Mouse (Mus musculus) lung, embryonic 15.5 days (tissue): ENCODE results near the gene Gna12. TPM values are rescaled to one million over a fixed set of nuclear protein-coding genes. Genes with fewer than 3 reads are reported as not detected.

Experiments
- ATAC-seq: fragments of 200-750 bp; cut with Nextera tagmentation; 2 replicates; pipeline ENCODE4 v1.8.0; 2017; ENCODE audit warnings: moderate number of reproducible peaks, borderline replicate concordance; ENCODE audit not compliant: low FRiP score, low TSS enrichment; ENCODE audit errors: extremely low read depth
- H3K27ac ChIP-seq: fragments of 300-500 bp; sonication (generic); 2 replicates; pipeline ENCODE4 v1.5.1; 2015; ENCODE audit warnings: moderate library complexity, mild to moderate bottlenecking, inconsistent platforms
- H3K27me3 ChIP-seq: fragments of 300-500 bp; sonication (generic); 2 replicates; pipeline ENCODE4 v1.6.1; 2015; ENCODE audit warnings: inconsistent platforms
- H3K36me3 ChIP-seq: fragments of 300-500 bp; sonication (generic); 2 replicates; pipeline ENCODE4 v1.6.1; 2015; ENCODE audit warnings: inconsistent platforms
- H3K4me1 ChIP-seq: fragments of 300-500 bp; sonication (generic); 2 replicates; pipeline ENCODE4 v1.6.1; 2015; ENCODE audit warnings: inconsistent platforms
- H3K4me2 ChIP-seq: fragments of 300-500 bp; sonication (generic); 2 replicates; pipeline ENCODE4 v1.6.1; 2015; ENCODE audit warnings: inconsistent platforms, mild to moderate bottlenecking, moderate library complexity
- H3K4me3 ChIP-seq: fragments of 300-500 bp; sonication (generic); 2 replicates; pipeline ENCODE4 v1.5.1; 2015; ENCODE audit warnings: mild to moderate bottlenecking, inconsistent platforms
- H3K9ac ChIP-seq: fragments of 300-500 bp; sonication (generic); 2 replicates; pipeline ENCODE4 v1.6.1; 2015; ENCODE audit warnings: inconsistent platforms
- H3K9me3 ChIP-seq: fragments of 300-500 bp; sonication (generic); 2 replicates; pipeline ENCODE4 v1.6.1; 2016; ENCODE audit warnings: inconsistent platforms
- WGBS: fragments of 180-500 bp; shearing (Covaris S2); methylation state at CpG from one replicate; pipeline ENCODE4 v1.1.7; 2015; 5-methylcytosine and 5-hydroxymethylcytosine counted together
- polyA plus RNA-seq: library from polyadenylated mRNA; unstranded; fragments of >200 nt; fragmentation: Nextera tagmentation; extraction: Ambion mirVana; gene quantifications from 2 replicates; pipeline ENCODE4 v1.2.1, GENCODE M21; 2015

Gene Gna12
- polyA plus RNA-seq, 1 experiment from 2014 or later = 50.9 TPM

DNA sequence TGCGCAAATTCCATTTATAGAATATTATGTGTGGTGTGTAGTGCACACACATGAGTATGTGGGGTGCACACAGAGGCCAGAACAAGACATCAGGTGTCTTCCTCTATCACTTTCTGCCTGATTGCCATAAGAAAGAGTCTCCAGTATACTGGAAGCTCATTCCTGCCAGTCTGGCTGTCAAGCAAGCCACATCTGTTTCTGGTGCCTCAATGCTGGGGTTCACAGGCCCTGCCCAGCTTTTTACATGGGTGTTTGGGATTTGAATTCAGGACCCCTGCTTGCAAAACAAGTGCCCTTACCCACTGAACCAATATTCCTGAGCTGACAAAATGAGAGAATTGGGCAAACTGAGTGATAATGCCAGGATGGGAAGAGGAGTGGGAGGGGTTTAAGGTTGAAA is 4.1 kb downstream of the Gna12 start:
- no peak overlapping the region for H3K27ac ChIP-seq
- 97% methylated on average over 1 of the region's 1 CpGs for whole genome bisulfite sequencing
- peaks cover 51% of the 10 kb centered on the region for H3K4me1 ChIP-seq
- no peak overlapping the region for H3K4me3 ChIP-seq
- H3K27me3 ChIP-seq = no peaks in the 10 kb centered on the region
- H3K9me3 ChIP-seq = no peaks in the 10 kb centered on the region
- no peaks in the 10 kb centered on the region for H3K36me3 ChIP-seq
- no peak overlapping the region for H3K9ac ChIP-seq
- ATAC-seq = no peak
- no peak overlapping the region for H3K4me2 ChIP-seq

DNA sequence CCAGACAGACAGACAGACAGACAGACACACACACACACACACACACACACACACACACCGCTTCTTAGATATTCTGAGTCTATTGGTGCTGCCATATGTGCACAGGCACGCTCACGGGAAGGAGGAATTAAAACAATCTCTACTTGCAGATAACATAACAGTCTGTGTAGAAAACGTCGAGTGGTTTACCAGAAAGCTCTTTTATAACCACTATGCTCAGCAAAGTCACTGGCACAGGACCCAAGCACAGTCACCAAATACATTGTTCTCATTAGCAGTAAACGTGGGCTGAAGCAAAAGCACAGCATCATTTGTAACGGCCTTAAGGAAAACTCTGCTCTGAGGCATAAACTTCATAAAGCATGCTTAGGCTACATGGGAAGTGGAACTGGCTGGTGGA is 6.1 kb downstream of the Gna12 start:
- no peak overlapping the region for H3K27ac ChIP-seq
- no peak overlapping the region for H3K4me3 ChIP-seq
- no peaks in the 10 kb centered on the region for H3K36me3 ChIP-seq
- no peak overlapping the region for H3K4me2 ChIP-seq
- ATAC-seq = no peak
- WGBS = 74% methylated on average over 7 of the region's 7 CpGs
- no peak overlapping the region for H3K9ac ChIP-seq
- no peaks in the 10 kb centered on the region for H3K9me3 ChIP-seq
- peaks cover 65% of the 10 kb centered on the region for H3K4me1 ChIP-seq
- no peaks in the 10 kb centered on the region for H3K27me3 ChIP-seq

DNA sequence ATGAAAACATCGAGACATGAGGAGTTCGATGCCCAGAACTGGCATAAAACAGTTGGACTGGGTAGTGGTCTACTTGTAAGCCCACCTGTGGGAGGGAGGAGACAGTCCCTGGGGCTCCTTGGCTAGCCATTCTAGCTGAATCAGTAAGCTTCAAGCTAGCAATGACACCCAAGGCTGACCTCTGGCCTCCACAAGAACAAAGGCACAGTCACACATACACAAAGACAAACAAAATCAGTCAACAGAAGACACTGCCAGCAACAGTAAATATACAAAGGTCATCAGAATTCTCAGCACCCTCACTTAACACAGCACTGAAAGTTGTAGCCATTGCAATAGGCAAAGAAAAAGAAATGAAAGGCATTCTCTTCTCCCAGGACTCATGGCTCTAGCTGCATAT is 6.8 kb downstream of the Gna12 start:
- no peak overlapping the region for H3K4me2 ChIP-seq
- no peak overlapping the region for H3K4me3 ChIP-seq
- WGBS = 86% methylated on average over 2 of the region's 2 CpGs
- no peak overlapping the region for H3K9ac ChIP-seq
- no peaks in the 10 kb centered on the region for H3K27me3 ChIP-seq
- no peak for ATAC-seq
- peaks cover 65% of the 10 kb centered on the region for H3K4me1 ChIP-seq
- H3K9me3 ChIP-seq = no peaks in the 10 kb centered on the region
- no peak overlapping the region for H3K27ac ChIP-seq
- H3K36me3 ChIP-seq = no peaks in the 10 kb centered on the region

DNA sequence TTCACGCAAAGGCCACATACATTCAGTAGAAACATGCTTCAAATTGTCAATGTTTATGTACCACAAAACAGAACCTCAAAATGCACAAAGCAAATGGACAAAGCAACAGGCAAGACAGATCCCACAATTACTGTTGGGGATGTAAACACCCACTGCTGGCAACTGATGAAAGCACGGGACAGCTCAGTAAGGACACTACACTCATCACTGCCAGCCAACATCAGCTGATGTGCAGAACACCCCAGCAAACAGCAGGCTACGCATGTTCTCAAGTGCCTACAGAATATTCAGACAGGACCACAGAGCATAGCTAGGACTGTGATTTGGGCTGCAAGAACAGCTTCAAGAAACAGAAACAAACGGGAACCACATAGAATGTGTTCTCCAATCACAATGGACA is 8.3 kb downstream of the Gna12 start:
- no peak overlapping the region for H3K27ac ChIP-seq
- ATAC-seq = no peak
- H3K9me3 ChIP-seq = no peaks in the 10 kb centered on the region
- no peak overlapping the region for H3K4me2 ChIP-seq
- no peak overlapping the region for H3K4me3 ChIP-seq
- peaks cover 52% of the 10 kb centered on the region for H3K4me1 ChIP-seq
- no peaks in the 10 kb centered on the region for H3K27me3 ChIP-seq
- whole genome bisulfite sequencing = 65% methylated on average over 4 of the region's 4 CpGs
- H3K36me3 ChIP-seq = no peaks in the 10 kb centered on the region
- no peak overlapping the region for H3K9ac ChIP-seq

DNA sequence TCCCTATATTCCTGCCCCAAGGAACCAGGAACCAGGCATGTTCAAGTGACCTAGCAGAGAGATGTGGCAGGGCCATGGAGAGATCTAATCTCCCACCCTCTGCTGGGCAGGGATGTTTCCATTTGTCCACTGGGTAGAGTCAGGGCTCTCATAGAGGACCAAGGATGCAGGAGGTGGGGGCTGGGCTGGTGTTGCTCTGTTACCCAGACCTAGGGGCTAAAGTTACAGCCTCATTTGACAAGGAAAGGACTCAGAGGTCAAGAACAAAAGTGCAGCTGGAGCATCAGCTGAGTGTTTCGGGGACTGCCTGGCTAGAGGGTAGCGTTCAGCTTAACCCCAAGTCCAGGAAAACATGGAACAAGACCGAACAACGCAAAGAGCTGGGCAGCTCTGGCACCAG is 9.7 kb downstream of the Gna12 start:
- H3K27ac ChIP-seq = no peak overlapping the region
- no peaks in the 10 kb centered on the region for H3K36me3 ChIP-seq
- no peak for ATAC-seq
- H3K9ac ChIP-seq = no peak overlapping the region
- no peaks in the 10 kb centered on the region for H3K9me3 ChIP-seq
- no peak overlapping the region for H3K4me2 ChIP-seq
- H3K4me3 ChIP-seq = no peak overlapping the region
- H3K27me3 ChIP-seq = no peaks in the 10 kb centered on the region
- peaks cover 55% of the 10 kb centered on the region for H3K4me1 ChIP-seq
- 77% methylated on average over 4 of the region's 4 CpGs for WGBS

DNA sequence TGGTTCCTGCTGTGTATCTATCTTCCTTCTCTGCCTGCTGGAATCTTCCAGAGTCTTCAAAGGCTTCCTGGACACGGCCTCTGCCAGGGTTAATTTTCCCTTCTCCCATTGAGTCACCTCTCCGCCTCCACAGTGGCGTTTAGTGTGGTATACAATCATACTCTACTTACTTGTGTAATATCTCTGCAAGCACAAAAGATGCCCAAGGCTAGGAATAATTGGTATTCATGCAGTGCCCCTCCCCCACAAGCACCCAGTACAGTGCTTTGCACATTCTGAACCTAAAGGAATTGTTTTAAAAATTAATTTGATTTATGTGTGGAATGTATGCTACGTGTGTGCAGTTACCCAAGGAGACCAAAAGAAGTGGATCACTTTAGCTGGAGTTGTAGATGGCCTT is 10.6 kb downstream of the Gna12 start:
- no peak for ATAC-seq
- H3K4me1 ChIP-seq = peaks cover 63% of the 10 kb centered on the region
- 61% methylated on average over 4 of the region's 4 CpGs for WGBS

DNA sequence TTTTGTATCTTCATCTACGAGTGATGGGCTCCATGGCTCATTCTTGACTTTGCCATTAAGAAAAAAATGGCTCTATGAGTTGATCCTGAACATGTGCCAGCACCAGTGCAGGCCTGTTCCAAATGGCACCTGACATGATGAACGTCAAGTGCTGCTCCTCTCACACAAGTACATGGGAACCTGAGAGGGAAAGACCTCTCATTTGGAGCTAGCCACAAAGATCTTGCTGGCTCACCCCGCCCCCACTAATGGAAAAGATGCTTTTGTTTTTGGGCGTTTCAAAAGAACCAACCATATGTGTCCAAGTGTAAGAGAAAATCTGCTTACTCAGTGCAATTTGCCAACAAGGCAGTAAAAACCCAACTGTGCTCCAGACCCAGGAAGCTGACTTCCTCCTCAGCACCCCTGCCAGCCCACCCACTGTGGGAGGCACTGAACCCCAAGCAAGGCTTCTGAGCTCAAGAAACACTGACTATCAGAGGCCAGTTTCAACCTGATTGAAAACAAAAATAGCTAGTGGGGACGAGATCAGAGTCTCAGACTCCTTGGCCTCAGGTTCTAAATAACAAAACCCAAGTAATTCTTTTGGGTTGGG is 11.7 kb downstream of the Gna12 start:
- WGBS = 73% methylated on average over 5 of the region's 5 CpGs

More for the DNA sequence above, 10.6 kb downstream of the Gna12 start:
- Histone ChIP-seq H3K36me3 (no peaks in the 10 kb centered on the region), H3K9ac (no peak overlapping the region), H3K4me2 (no peak overlapping the region), H3K4me3 (no peak overlapping the region), H3K27ac (no peak overlapping the region), H3K9me3 (no peaks in the 10 kb centered on the region), H3K27me3 (no peaks in the 10 kb centered on the region)

DNA sequence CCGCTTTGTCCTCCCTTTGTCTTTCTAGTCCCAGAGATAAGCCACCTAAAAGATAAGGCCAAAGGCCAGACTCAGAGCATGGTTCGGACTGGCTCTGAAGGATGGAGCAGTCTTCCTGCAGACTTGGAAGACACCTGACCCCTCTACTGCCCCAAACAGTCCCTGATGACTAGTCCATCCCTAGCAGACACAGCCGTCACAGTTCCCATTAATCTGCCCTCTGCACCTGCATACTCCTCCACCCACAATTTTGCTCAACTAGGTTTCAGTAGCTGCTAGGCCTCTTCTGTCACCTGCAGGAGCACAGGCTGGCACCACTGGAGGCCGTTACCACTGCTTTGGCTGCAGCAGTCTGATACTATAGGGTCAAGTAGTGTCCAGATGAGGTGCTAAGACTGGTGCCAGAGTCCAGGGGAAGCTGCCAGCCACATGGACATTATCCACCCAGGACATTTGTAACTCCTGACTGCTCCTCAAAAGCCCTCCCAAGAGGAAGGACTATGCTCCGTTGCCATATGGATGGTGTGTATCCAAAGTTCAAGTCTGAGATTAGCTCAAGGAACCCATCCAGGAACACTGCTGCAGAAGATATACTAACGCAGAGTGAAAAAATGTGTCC is 13.2 kb downstream of the Gna12 start:
- 79% methylated on average over 6 of the region's 6 CpGs for WGBS
- ATAC-seq = no peak
- no peak overlapping the region for H3K4me3 ChIP-seq
- no peak overlapping the region for H3K4me2 ChIP-seq
- H3K27ac ChIP-seq = no peak overlapping the region
- no peaks in the 10 kb centered on the region for H3K9me3 ChIP-seq
- H3K36me3 ChIP-seq = no peaks in the 10 kb centered on the region
- H3K9ac ChIP-seq = no peak overlapping the region
- H3K4me1 ChIP-seq = peaks cover 74% of the 10 kb centered on the region
- no peaks in the 10 kb centered on the region for H3K27me3 ChIP-seq

More for the DNA sequence above, 11.7 kb downstream of the Gna12 start:
- no peak for ATAC-seq
- H3K4me1 ChIP-seq = peaks cover 73% of the 10 kb centered on the region
- no peaks in the 10 kb centered on the region for H3K36me3 ChIP-seq
- H3K4me2 ChIP-seq = no peak overlapping the region
- no peaks in the 10 kb centered on the region for H3K27me3 ChIP-seq
- H3K4me3 ChIP-seq = no peak overlapping the region
- H3K9ac ChIP-seq = no peak overlapping the region
- H3K27ac ChIP-seq = no peak overlapping the region
- H3K9me3 ChIP-seq = no peaks in the 10 kb centered on the region

DNA sequence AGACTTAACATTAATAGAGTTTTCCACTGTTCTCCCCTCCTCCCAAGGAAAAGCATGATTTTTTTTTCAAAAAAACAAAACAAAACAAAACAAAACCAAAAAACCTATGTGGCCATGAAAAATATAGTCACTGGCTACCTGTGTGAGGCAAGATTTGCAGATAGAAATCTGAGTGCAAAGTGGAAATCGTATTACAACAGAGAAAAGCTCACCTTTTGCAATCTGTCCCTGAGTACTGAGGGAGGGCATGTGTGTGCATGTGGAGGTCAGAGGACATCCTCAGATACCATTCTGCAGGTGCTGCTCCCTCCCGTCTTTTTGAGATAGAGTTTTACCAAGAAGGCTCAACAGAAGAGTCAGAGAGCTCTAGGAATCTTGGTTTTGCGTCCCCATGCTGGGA is 14.2 kb downstream of the Gna12 start:
- Histone ChIP-seq H3K27me3 (no peaks in the 10 kb centered on the region), H3K4me1 (peaks cover 74% of the 10 kb centered on the region), H3K36me3 (no peaks in the 10 kb centered on the region), H3K9ac (no peak overlapping the region), H3K4me3 (no peak overlapping the region), H3K9me3 (no peaks in the 10 kb centered on the region), H3K4me2 (no peak overlapping the region), H3K27ac (no peak overlapping the region)
- ATAC-seq = no peak
- 84% methylated on average over 3 of the region's 3 CpGs for WGBS

DNA sequence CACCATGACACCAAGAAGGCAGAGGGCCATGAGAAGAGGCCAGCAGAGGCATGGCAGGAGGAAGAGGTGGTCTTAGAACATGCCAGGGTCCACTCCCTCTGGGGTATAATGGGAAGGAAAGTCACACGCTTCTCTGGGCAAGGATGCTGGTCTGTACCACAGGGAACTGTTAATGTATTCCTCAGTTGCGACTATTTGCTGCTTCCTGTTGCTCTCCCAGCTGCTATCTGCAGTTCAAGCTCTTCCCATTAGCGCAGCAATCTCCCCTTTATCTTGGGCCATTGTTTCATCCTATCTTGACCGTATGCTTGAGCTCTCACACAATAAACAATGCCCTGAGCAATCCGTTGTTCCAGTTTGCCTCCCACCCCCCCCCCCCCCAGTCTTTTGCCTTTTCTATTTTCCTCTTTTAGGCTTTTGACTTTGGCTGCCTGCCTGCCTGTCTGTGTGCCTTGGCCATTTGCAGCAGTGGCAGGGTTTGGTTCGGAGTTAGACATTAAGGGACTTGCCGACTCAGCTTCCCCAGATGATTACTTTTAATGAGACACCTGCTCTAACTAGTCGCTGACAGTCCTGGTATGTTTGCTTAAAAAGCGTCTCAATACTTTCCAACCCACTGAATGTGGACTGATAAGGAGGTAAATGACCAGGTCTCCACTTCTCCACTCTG is 15.0 kb downstream of the Gna12 start:
- WGBS = 17% methylated on average over 9 of the region's 9 CpGs
- no peak overlapping the region for H3K9ac ChIP-seq
- H3K9me3 ChIP-seq = no peaks in the 10 kb centered on the region
- no peaks in the 10 kb centered on the region for H3K27me3 ChIP-seq
- H3K4me2 ChIP-seq = no peak overlapping the region
- ATAC-seq = 0 out of 2 replicates have a peak, but pooled peaks have one; percentile 20
- H3K4me1 ChIP-seq = peaks cover 74% of the 10 kb centered on the region
- H3K36me3 ChIP-seq = no peaks in the 10 kb centered on the region
- peak overlapping the region; percentile 56 for H3K27ac ChIP-seq
- H3K4me3 ChIP-seq = no peak overlapping the region

DNA sequence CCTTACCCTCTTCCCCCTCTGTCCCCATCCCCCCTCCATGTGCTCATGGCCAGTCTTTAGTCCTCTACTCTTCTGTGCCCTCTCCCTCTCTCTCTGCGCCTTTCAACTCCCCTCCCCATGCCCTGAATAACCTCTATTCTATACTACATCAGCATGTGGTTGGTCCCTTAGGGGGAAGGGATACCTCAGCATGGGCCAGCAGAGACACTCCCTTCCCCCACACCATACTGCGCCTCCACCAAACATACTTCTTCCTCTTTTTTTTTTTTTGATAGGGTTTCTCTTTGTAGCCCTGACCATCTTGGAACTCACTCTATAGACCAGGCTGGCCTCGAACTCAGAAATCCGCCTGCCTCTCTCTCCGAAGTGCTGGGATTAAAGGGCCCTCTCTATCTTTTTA is 15.8 kb downstream of the Gna12 start:
- no peaks in the 10 kb centered on the region for H3K27me3 ChIP-seq
- 0 out of 2 replicates have a peak overlapping the region, but pooled peaks have one; percentile 56 for H3K27ac ChIP-seq
- no peak overlapping the region for H3K9ac ChIP-seq
- H3K4me2 ChIP-seq = no peak overlapping the region
- H3K9me3 ChIP-seq = no peaks in the 10 kb centered on the region
- H3K4me3 ChIP-seq = no peak overlapping the region
- H3K36me3 ChIP-seq = no peaks in the 10 kb centered on the region
- peaks cover 72% of the 10 kb centered on the region for H3K4me1 ChIP-seq
- no peak; the same call in 1 of the 2 replicates for ATAC-seq
- 83% methylated on average over 5 of the region's 5 CpGs for WGBS

DNA sequence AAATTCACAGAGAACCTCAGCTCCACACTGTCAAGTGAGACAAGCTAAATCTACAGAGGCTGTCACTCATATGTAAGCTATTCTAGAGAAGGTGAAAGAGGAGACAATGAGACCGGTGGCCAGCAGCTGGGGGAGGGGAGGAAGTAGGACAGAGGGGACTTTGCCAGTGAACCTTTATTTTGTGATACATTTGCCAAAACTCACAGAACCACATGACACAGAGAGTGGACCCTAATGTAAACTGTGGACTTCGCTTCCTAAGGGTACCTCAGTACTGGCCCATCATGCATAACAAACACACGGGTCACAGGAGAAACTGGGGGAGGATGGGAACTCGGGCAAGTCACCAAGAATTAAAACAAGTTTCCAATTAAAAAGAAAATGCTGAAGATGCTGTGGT is 17.5 kb downstream of the Gna12 start:
- 27% methylated on average over 4 of the region's 4 CpGs for WGBS
- no peak for ATAC-seq
- peaks cover 65% of the 10 kb centered on the region for H3K4me1 ChIP-seq

More for the DNA sequence above, 17.5 kb downstream of the Gna12 start:
- peak overlapping the region; percentile 0; the same call in 1 of the 2 replicates for H3K27ac ChIP-seq
- H3K9me3 ChIP-seq = no peaks in the 10 kb centered on the region
- H3K4me2 ChIP-seq = no peak overlapping the region
- no peak overlapping the region for H3K4me3 ChIP-seq
- H3K27me3 ChIP-seq = no peaks in the 10 kb centered on the region
- H3K9ac ChIP-seq = no peak overlapping the region
- H3K36me3 ChIP-seq = no peaks in the 10 kb centered on the region
